Mouse (Mus musculus) retina, embryonic 14.5 days (tissue): Measurements from ENCODE around the gene Epb41l5.

Source experiments
- DNase-seq: peaks from one replicate; pipeline ENCODE4 v3.0.0-alpha.2; 2015; ENCODE audit warnings: low spot score

Gene Epb41l5

GRCm38 (mm10) chr1:119501881-119502280 is 146.9 kb downstream of the Epb41l5 start:
- no peak for DNase-seq

GRCm38 (mm10) chr1:119499456-119499855 is 149.3 kb downstream of the Epb41l5 start:
- no peak for DNase-seq

- DNase-seq = no peak
Observed at GRCm38 (mm10) chr1:119498536-119499231, 150.1 kb downstream of the Epb41l5 start.

- no peak for DNase-seq
Observed at GRCm38 (mm10) chr1:119497346-119498004, 151.3 kb downstream of the Epb41l5 start.

- no peak for DNase-seq
Observed at GRCm38 (mm10) chr1:119495396-119495775, 153.4 kb downstream of the Epb41l5 start.
